Mouse (Mus musculus) urinary bladder, adult 2 months (tissue): Measurements from ENCODE around the gene Tob1. TPM values are rescaled to one million over a fixed set of nuclear protein-coding genes. Genes with fewer than 3 reads are reported as not detected.

ENCODE experiments used
- DNase-seq: peaks from one replicate; pipeline ENCODE4 v3.0.0; 2022; ENCODE audit warnings: low spot score
- polyA plus RNA-seq: library from polyadenylated mRNA; depleted of rRNA; stranded (reverse); fragments of >200 nt; gene quantifications from 2 replicates; pipeline ENCODE4 v1.2.3, GENCODE M21; 2012

Gene Tob1
- polyA plus RNA-seq, 1 experiment, result 36.9 TPM

- peak; percentile 26 for DNase-seq
Measured at GRCm38 (mm10) chr11:94198405-94199146, 12.7 kb upstream of the Tob1 start.

DNA sequence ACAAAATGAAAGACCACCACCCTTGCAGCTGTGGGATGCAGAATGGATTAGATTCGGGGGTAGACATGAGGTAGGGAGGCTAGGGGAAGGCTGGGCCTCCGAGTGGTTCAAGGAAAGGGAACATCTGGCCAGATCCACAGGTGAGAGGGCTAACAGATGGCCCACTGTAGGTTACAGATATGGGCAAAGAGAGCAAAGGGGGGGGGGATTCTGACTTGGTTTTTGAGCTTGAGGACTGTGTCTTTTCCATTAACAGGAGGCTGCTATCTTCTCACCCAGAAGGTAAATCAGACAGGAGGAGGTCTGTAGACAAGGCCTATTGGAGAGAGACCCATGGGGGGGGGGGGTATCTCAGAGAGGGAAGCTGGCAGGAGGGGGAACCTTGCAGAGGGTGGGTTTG is 11.5 kb upstream of the Tob1 start:
- DNase-seq, result no peak

DNA sequence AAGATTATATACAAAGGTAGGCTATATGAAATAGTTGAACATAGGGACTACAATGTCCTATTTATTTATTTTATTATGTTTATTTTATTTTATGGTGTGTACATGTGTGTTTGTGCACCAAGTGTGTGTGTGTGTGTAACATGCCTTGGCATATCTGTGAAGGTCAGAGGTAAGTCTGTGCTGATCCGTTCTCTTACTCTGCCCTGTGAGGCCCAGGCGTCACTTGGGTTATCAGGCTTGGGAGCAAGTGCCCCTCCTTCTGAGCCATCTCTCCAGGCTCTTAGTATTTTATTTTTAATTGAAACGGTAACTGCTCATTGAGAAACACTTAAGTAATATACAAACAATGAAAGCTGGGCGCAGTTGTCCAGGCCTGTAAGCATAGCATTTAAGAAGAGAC is 10.8 kb upstream of the Tob1 start:
- no peak for DNase-seq

- no peak for DNase-seq
Measured at GRCm38 (mm10) chr11:94202106-94202505, 9.1 kb upstream of the Tob1 start.

- DNase-seq, result no peak
Measured at GRCm38 (mm10) chr11:94203066-94203465, 8.2 kb upstream of the Tob1 start.

DNA sequence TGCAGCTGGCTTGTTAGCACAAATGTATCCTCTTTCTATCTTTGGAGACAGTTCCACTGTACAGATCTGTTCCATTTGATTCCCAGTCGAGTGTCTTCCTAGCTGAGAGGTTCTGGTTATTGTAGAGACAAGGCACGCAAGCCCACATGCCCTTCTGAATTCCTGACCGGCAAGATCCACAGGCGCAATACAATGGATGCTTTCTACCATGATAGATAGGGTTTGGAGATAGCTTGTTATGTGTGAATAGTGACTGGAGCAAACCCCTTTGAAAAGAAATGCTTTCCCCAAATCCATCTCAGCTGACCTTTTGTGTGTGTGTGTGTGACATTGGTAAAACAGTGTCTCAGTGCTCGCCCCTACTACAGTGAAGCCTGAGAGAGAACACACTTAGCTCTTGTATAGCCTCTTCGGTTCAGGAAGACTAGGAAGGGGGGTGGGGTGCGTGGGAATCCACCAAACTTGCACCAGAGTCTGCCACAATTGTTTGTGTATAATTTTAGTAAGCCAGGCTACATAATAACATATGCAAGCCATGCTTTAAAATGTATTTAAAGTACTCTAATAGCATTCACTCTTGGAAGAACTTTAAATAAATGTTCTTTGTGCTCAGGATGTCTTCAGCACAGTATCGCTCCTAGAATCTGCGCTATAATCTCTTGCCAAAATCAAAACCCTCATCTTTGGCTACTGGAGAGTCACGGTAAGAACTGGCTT is 4.7 kb upstream of the Tob1 start:
- DNase-seq, result no peak

- no peak for DNase-seq
Measured at GRCm38 (mm10) chr11:94208811-94209675, 2.2 kb upstream of the Tob1 start.

- DNase-seq, result peak; percentile 50
Measured at GRCm38 (mm10) chr11:94209695-94210131, 1.5 kb upstream of the Tob1 start.

GRCm38 (mm10) chr11:94210191-94211086 is 815 bp upstream of the Tob1 start:
- peak; percentile 84 for DNase-seq

- peak; percentile 77 for DNase-seq
Measured at GRCm38 (mm10) chr11:94211651-94212488, 616 bp downstream of the Tob1 start.

GRCm38 (mm10) chr11:94212489-94212836 is 1.2 kb downstream of the Tob1 start:
- DNase-seq, result no peak

GRCm38 (mm10) chr11:94212997-94213396 is 1.7 kb downstream of the Tob1 start:
- DNase-seq, result no peak

DNA sequence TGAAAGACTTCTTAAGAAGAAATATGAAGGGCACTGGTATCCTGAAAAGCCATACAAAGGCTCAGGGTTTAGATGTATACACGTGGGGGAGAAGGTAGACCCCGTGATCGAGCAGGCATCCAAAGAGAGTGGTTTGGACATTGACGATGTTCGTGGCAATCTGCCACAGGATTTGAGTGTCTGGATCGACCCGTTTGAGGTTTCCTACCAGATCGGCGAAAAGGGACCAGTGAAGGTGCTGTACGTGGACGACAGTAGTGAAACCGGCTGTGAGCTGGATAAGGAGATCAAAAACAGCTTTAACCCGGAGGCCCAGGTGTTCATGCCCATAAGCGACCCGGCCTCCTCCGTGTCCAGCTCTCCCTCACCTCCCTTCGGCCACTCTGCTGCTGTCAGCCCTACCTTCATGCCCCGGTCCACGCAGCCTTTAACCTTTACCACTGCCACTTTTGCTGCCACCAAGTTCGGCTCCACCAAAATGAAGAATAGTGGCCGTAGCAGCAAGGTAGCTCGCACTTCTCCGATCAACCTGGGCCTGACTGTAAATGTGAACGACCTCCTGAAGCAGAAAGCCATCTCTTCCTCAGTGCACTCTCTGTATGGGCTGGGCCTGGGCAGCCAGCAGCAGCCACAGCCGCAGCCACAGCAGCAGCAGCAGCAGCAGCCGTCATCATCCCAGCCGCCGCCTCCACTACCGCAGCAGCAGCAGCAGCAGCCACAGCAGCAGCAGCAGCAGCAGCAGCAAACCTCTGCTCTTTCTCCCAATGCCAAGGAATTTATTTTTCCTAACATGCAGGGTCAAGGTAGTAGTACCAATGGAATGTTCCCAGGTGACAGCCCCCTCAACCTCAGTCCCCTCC is 2.7 kb downstream of the Tob1 start:
- peak; percentile 21 for DNase-seq

GRCm38 (mm10) chr11:94215581-94215980 is 4.3 kb downstream of the Tob1 start:
- no peak for DNase-seq

GRCm38 (mm10) chr11:94216247-94216646 is 5.0 kb downstream of the Tob1 start:
- DNase-seq, result no peak

- no peak for DNase-seq
Measured at GRCm38 (mm10) chr11:94221257-94221656, 10.0 kb downstream of the Tob1 start.

GRCm38 (mm10) chr11:94223531-94223930 is 12.3 kb downstream of the Tob1 start:
- DNase-seq, result peak; percentile 13

DNA sequence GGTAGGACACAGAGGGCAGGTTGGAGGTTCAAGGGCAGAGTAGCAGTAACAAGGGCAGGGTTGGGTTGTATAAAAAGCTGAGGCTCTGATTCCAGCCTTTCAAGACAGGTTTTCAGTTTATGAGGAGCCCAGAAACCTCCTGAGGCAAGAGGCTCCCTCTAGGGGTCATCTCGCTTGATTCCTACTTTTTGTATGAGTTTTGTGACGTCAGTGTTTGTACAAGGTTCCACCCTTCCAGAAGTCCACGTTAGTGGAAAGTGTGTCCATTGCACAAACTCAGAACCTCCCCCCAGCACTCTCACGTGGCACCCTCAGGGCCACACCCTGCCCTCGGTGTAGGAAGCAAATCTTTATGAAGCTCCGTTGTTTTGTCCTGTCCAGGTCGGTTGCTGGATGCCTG is 14.7 kb downstream of the Tob1 start:
- DNase-seq, result no peak

GRCm38 (mm10) chr11:94228416-94228815 is 17.2 kb downstream of the Tob1 start:
- peak; percentile 11 for DNase-seq
